Mouse (Mus musculus): ENCODE data around the gene Cops9. TPM values are rescaled to one million over a fixed set of nuclear protein-coding genes. Genes with fewer than 3 reads are reported as not detected.

Gene Cops9
- polyA plus RNA-seq, 1 experiment: 414 TPM

- no peak within 1 kb of the TSS for H3K27ac ChIP-seq (ENCODE audit: insufficient read depth, low read length)
- no peaks in the 10 kb centered on the region for H3K4me1 ChIP-seq (ENCODE audit: control insufficient read depth, insufficient read depth, low read length)
- 69% methylated on average over 2 of the region's 2 CpGs for WGBS
- no peak for DNase-seq
- TF ChIP-seq POLR2A (IDR thresholded peaks at IDR 0.05; ENCODE audit: borderline replicate concordance, insufficient read depth, low read length) (no peak), CTCF (IDR thresholded peaks at IDR 0.05; ENCODE audit: borderline replicate concordance, insufficient read depth, low read depth, low read length) (no peak)
- no peaks in the 10 kb centered on the region for H3K27me3 ChIP-seq (ENCODE audit: control insufficient read depth, insufficient read depth, low read length)
- H3K4me3 ChIP-seq (replicated peaks; ENCODE audit: insufficient read depth, low read depth, low read length): no peak within 1 kb of the TSS
Measured at GRCm38 (mm10) chr1:92617488-92617887, 24.3 kb downstream of the Cops9 start, which contains the start of gene Olfr12. TSS of gene Olfr12 (plus strand) at chr1:92617788.

- TF ChIP-seq CTCF (IDR thresholded peaks at IDR 0.05; ENCODE audit: borderline replicate concordance, insufficient read depth, low read depth, low read length): no peak
- no peak for TF ChIP-seq POLR2A (IDR thresholded peaks at IDR 0.05; ENCODE audit: borderline replicate concordance, insufficient read depth, low read length)
- Histone ChIP-seq H3K4me1 (ENCODE audit: control insufficient read depth, insufficient read depth, low read length) (no peaks in the 10 kb centered on the region), H3K27me3 (ENCODE audit: control insufficient read depth, insufficient read depth, low read length) (no peaks in the 10 kb centered on the region), H3K27ac (ENCODE audit: insufficient read depth, low read length) (no peak overlapping the region), H3K4me3 (replicated peaks; ENCODE audit: insufficient read depth, low read depth, low read length) (no peak overlapping the region)
- DNase-seq: no peak
- WGBS: 38% methylated on average over 1 of the region's 1 CpGs
Measured at GRCm38 (mm10) chr1:92616046-92616445, 25.7 kb downstream of the Cops9 start.

DNA sequence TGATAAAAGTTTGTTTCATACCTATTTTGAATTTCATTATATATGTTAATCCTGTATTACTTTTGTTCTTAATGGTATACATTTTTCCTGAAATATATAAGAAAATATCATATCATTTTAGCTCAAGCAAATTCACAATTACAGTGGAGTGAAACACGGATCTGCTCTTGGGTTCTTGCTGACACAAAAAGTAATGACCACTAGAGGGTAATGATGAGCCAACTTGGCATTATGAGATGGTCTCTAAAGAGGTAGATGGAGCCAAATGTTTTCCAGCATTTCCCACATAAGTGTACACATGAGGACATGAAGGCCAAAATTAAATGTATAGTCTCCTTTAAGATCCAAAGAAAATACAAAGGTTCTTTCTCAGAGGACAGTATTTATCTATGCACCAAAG lies 27.3 kb downstream of the Cops9 start:
- no peak overlapping the region for H3K4me3 ChIP-seq (replicated peaks; ENCODE audit: insufficient read depth, low read depth, low read length)
- TF ChIP-seq POLR2A (IDR thresholded peaks at IDR 0.05; ENCODE audit: borderline replicate concordance, insufficient read depth, low read length): no peak
- TF ChIP-seq CTCF (IDR thresholded peaks at IDR 0.05; ENCODE audit: borderline replicate concordance, insufficient read depth, low read depth, low read length): peak; percentile 27; the same call in 1 of the 2 replicates
- 0% methylated on average over 1 of the region's 1 CpGs for WGBS
- H3K27me3 ChIP-seq (ENCODE audit: control insufficient read depth, insufficient read depth, low read length): no peaks in the 10 kb centered on the region
- H3K27ac ChIP-seq (ENCODE audit: insufficient read depth, low read length): no peak overlapping the region
- no peaks in the 10 kb centered on the region for H3K4me1 ChIP-seq (ENCODE audit: control insufficient read depth, insufficient read depth, low read length)
- DNase-seq: no peak

DNA sequence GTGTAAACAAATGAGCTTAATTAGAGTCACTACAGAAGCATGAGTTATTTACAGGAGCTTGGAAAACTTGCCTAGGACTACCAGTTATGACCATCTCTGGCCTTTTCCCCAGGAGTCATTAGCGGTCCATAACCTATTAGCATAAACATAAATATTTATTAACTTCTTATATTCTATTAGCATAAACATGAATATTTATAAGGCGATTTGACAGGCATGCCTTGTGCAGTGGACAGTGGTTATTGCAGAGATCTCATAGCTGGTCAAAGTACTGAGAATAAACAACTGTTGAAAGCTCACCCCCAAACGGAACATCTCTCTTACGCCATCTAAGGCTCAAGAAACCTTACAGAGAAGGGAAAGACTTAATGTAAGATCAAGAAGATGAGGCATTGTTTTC lies 28.6 kb downstream of the Cops9 start:
- H3K27me3 ChIP-seq (ENCODE audit: control insufficient read depth, insufficient read depth, low read length): no peaks in the 10 kb centered on the region
- TF ChIP-seq POLR2A (IDR thresholded peaks at IDR 0.05; ENCODE audit: borderline replicate concordance, insufficient read depth, low read length) (no peak), CTCF (IDR thresholded peaks at IDR 0.05; ENCODE audit: borderline replicate concordance, insufficient read depth, low read depth, low read length) (no peak)
- no peak for DNase-seq
- 16% methylated on average over 4 of the region's 4 CpGs for WGBS
- no peaks in the 10 kb centered on the region for H3K4me1 ChIP-seq (ENCODE audit: control insufficient read depth, insufficient read depth, low read length)
- no peak overlapping the region for H3K4me3 ChIP-seq (replicated peaks; ENCODE audit: insufficient read depth, low read depth, low read length)
- H3K27ac ChIP-seq (ENCODE audit: insufficient read depth, low read length): no peak overlapping the region

GRCm38 (mm10) chr1:92611008-92611407 lies 30.8 kb downstream of the Cops9 start:
- TF ChIP-seq POLR2A (IDR thresholded peaks at IDR 0.05; ENCODE audit: borderline replicate concordance, insufficient read depth, low read length) (no peak), CTCF (IDR thresholded peaks at IDR 0.05; ENCODE audit: borderline replicate concordance, insufficient read depth, low read depth, low read length) (peak; percentile 92)
- H3K27me3 ChIP-seq (ENCODE audit: control insufficient read depth, insufficient read depth, low read length): no peaks in the 10 kb centered on the region
- 4% methylated on average over 5 of the region's 5 CpGs for WGBS
- H3K4me1 ChIP-seq (ENCODE audit: control insufficient read depth, insufficient read depth, low read length): no peaks in the 10 kb centered on the region
- peak; percentile 50 to 59 for DNase-seq
- H3K4me3 ChIP-seq (replicated peaks; ENCODE audit: insufficient read depth, low read depth, low read length): no peak overlapping the region
- no peak overlapping the region for H3K27ac ChIP-seq (ENCODE audit: insufficient read depth, low read length)

DNA sequence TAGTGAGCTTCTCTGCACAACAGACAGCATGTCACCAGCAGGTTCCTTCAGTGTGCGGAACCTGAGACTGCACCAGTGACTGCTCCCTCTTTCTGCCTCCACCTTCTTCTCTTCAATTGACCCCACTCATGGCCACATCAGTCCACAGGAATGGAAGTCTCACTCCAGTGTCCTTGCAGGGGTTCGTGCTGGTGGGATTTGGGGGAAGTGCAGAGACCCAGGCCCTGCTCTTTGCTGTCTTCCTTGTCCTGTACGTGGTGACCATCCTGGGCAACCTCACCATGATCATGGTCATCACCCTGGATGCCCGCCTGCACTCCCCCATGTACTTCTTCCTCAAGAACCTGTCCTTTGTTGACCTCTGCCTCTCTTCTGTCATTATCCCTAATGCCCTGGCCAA lies 34.1 kb downstream of the Cops9 start:
- WGBS: 72% methylated on average over 4 of the region's 4 CpGs
- Histone ChIP-seq H3K27me3 (ENCODE audit: control insufficient read depth, insufficient read depth, low read length) (no peaks in the 10 kb centered on the region), H3K27ac (ENCODE audit: insufficient read depth, low read length) (no peak overlapping the region), H3K4me3 (replicated peaks; ENCODE audit: insufficient read depth, low read depth, low read length) (no peak overlapping the region), H3K4me1 (ENCODE audit: control insufficient read depth, insufficient read depth, low read length) (no peaks in the 10 kb centered on the region)
- no peak for DNase-seq
- TF ChIP-seq POLR2A (IDR thresholded peaks at IDR 0.05; ENCODE audit: borderline replicate concordance, insufficient read depth, low read length) (no peak), CTCF (IDR thresholded peaks at IDR 0.05; ENCODE audit: borderline replicate concordance, insufficient read depth, low read depth, low read length) (no peak)

GRCm38 (mm10) chr1:92605482-92605881 lies 36.3 kb downstream of the Cops9 start, which contains the start of gene Olfr1410:
TSS of gene Olfr1410 (plus strand) at chr1:92605782.
- Histone ChIP-seq H3K4me1 (ENCODE audit: control insufficient read depth, insufficient read depth, low read length) (no peaks in the 10 kb centered on the region), H3K4me3 (replicated peaks; ENCODE audit: insufficient read depth, low read depth, low read length) (no peak within 1 kb of the TSS), H3K27ac (ENCODE audit: insufficient read depth, low read length) (no peak within 1 kb of the TSS), H3K27me3 (ENCODE audit: control insufficient read depth, insufficient read depth, low read length) (no peaks in the 10 kb centered on the region)
- 89% methylated on average over 1 of the region's 1 CpGs for WGBS
- no peak for TF ChIP-seq CTCF (IDR thresholded peaks at IDR 0.05; ENCODE audit: borderline replicate concordance, insufficient read depth, low read depth, low read length)
- TF ChIP-seq POLR2A (IDR thresholded peaks at IDR 0.05; ENCODE audit: borderline replicate concordance, insufficient read depth, low read length): no peak
- DNase-seq: no peak

DNA sequence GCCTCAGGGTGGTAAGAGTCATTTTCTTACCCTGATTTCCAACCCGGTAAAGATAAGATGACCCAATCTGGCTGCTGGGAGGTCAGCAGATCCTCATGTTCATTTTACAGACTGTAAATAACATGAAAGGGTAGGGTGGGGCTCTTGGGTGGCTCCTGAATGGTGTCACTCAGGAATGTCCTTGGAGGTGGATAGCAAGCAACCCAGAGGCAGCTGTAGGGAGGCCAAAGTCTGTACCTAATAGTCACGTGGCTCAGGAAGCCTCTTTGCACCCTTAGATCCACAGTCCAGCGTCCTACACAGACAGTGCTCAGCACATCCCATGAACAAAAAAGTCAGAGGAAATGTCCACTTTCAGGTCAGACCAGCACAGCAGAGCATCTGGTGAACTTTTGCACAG lies 45.8 kb downstream of the Cops9 start:
- no peaks in the 10 kb centered on the region for H3K4me1 ChIP-seq (ENCODE audit: control insufficient read depth, insufficient read depth, low read length)
- no peaks in the 10 kb centered on the region; the same call in 1 of the 2 replicates for H3K27me3 ChIP-seq (ENCODE audit: control insufficient read depth, insufficient read depth, low read length)
- WGBS: 91% methylated on average over 3 of the region's 3 CpGs
- H3K4me3 ChIP-seq (replicated peaks; ENCODE audit: insufficient read depth, low read depth, low read length): no peak overlapping the region
- no peak for DNase-seq
- TF ChIP-seq CTCF (IDR thresholded peaks at IDR 0.05; ENCODE audit: borderline replicate concordance, insufficient read depth, low read depth, low read length): no peak
- no peak for TF ChIP-seq POLR2A (IDR thresholded peaks at IDR 0.05; ENCODE audit: borderline replicate concordance, insufficient read depth, low read length)
- H3K27ac ChIP-seq (ENCODE audit: insufficient read depth, low read length): no peak overlapping the region
